Mouse (Mus musculus) inflammation-experienced regulatory T-cells, adult 6 months (primary cell): ENCODE results near the gene Hus1. TPM values are rescaled to one million over a fixed set of nuclear protein-coding genes. Genes with fewer than 3 reads are reported as not detected.

Source experiments
- ATAC-seq: one replicate; pipeline ENCODE4 v1.8.0; 2017
- polyA plus RNA-seq, 3 experiments: library from polyadenylated mRNA; unstranded; fragments of 100-300 nt; shearing (Covaris generic); gene quantifications; one replicate each; pipeline ENCODE4 v1.2.1; 2017

The Hus1 gene
- polyA plus RNA-seq, 3 experiments from 2014 or later: 5.5 to 6.8 (median 6.2) TPM

DNA sequence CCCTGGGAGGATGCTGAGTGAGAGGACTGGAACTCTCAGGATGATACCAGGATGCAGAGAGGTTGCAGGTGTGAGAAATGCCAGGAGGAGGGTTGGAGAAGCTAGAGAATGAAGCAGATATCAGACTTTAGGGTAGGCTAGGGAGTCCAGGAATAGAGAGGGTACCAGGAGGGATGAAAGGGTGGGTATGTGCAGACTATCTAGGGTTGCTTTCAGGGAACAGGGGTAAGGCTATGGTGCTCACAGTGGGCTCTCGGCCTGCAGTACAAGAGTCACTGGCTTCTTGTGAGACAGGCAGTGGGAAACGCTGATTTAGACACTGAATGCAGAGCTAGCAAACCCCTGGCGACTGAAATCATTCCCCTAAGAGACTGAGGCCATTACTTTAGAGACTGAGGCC lies 37.8 kb downstream of the Hus1 start, which contains the start of gene Pkd1l1:
TSS of gene Pkd1l1 (minus strand) at position 101 of the 400 bp plus-strand sequence.
- ATAC-seq: no peak

GRCm38 (mm10) chr11:8972093-8972492 lies 38.9 kb downstream of the Hus1 start:
- no peak for ATAC-seq

GRCm38 (mm10) chr11:8970509-8970908 lies 40.5 kb downstream of the Hus1 start:
- ATAC-seq: no peak

DNA sequence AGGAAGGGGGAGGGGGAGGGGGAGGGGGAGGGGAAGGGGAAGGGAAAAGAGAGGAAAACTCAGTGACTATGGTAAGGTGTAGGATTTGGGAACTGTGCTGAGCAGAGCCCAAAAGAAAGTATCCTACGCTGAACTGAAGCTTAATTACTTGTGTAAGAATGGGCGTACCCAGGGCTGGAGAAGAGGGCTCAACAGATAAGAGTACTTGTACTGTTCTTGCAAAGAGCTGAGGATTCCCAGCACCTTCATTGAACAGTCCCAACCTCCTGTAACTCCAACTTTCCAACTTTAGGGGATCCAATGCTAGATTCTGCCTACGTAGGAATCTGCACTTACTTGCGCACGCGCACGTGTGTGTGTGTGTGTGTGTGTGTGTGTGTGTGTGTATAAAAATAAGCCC lies 42.9 kb downstream of the Hus1 start:
- no peak for ATAC-seq

- ATAC-seq: no peak
Observed at GRCm38 (mm10) chr11:8958572-8958971, 52.4 kb downstream of the Hus1 start.

GRCm38 (mm10) chr11:8958108-8958507 lies 52.9 kb downstream of the Hus1 start:
- no peak for ATAC-seq

DNA sequence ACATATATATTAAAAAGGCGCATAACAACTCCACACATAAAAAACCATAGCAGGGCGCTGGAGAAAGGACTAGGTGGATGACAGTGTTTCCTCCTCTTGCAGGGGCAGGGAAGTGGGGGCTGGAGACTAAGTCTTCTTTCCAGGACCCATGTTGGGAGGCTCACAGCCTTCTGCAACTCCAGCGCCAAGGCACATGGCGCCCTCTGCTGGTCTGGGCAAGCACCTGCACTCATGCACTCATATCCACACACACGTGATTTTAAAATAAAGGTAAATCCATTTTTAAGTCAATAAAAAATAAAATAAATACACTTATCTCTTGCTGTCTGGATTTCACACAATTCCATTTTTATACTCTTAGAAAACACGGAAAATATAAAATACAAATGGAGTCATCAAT lies 54.0 kb downstream of the Hus1 start:
- no peak for ATAC-seq

- ATAC-seq: no peak
Observed at GRCm38 (mm10) chr11:8955678-8956077, 55.3 kb downstream of the Hus1 start.

- no peak for ATAC-seq
Observed at GRCm38 (mm10) chr11:8949765-8950430, 61.1 kb downstream of the Hus1 start.

- no peak for ATAC-seq
Observed at GRCm38 (mm10) chr11:8948871-8949270, 62.1 kb downstream of the Hus1 start.

DNA sequence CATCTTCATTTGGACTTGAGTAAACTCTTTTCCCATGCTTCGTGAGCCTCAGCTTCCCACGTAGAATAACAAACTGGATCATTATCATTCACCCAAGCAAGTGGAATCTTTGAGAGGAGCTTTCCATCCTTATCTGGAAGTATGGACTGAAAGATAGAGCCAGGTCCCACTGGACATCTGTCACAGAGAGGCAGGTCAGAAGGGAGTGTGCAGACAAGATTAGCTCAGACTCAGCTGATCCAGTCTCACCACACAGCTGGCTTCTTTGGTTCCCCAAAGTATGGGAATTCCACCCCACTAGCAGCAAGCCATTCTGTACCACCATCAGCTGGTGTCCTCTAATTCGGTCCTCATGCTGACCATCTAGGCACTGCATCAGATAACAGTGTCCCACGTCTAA lies 66.9 kb downstream of the Hus1 start:
- ATAC-seq: no peak

Other genes with a start within 250 kb of the Hus1 start
- gene Pkd1l1, start 37.9 kb downstream of the Hus1 start, polyA plus RNA-seq: under 1 TPM in 1 of 3 experiments, not detected in 2; 0.08 TPM
- gene Gm11992, start 37.4 kb upstream of the Hus1 start, polyA plus RNA-seq: under 1 TPM in 2 of 3 experiments, not detected in 1; 0.24 to 0.34 TPM
- gene Sun3, start 37.8 kb upstream of the Hus1 start, polyA plus RNA-seq: not detected
- under 1 TPM in 2 of 3 experiments, not detected in 1; 0.59 to 0.75 TPM for gene Upp1, start 106.9 kb upstream of the Hus1 start, polyA plus RNA-seq
- gene Abca13, start 180.8 kb upstream of the Hus1 start, polyA plus RNA-seq: not detected